Mouse (Mus musculus) naive thymus-derived CD4-positive, alpha-beta T cell, adult 5 months (primary cell): ENCODE measurements around the gene Slco6d1. TPM values are rescaled to one million over a fixed set of nuclear protein-coding genes. Genes with fewer than 3 reads are reported as not detected.

Source experiments
- polyA plus RNA-seq: library from polyadenylated mRNA; unstranded; fragments of 100-300 nt; shearing (Covaris generic); gene quantifications from one replicate; pipeline ENCODE4 v1.2.1, GENCODE M21; 2017

The Slco6d1 gene
- not detected for polyA plus RNA-seq

GRCm38 (mm10) chr1:98420824-98421223, at the start of gene Slco6d1:
Gene Slco6d1, plus strand, starts transcription at chr1:98421124.

